Mouse (Mus musculus) CH12.LX (cell line): ENCODE data around the gene Babam1. TPM values are rescaled to one million over a fixed set of nuclear protein-coding genes. Genes with fewer than 3 reads are reported as not detected.

Experiments used
- DNase-seq: peaks from one replicate; pipeline ENCODE4 v3.0.0-alpha.2; 2013; ENCODE audit errors: extremely low read depth
- H3K27ac ChIP-seq: 2 replicates; pipeline ENCODE4 v1.5.1; 2012; ENCODE audit warnings: low read depth, mild to moderate bottlenecking, control low read depth, moderate library complexity; ENCODE audit not compliant: insufficient read depth
- H3K27me3 ChIP-seq: replicated peaks from 2 replicates; pipeline ENCODE3; 2012; ENCODE audit warnings: inconsistent platforms
- H3K36me3 ChIP-seq, 2 experiments: replicated peaks in 1 of 2; 2 replicates each; pipeline versions ENCODE3 to v1.6.1; 2012; ENCODE audit warnings: inconsistent platforms in 1 of 2, low read length in 1 of 2, mild to moderate bottlenecking in 1 of 2, mixed read lengths in 1 of 2, moderate library complexity in 1 of 2; ENCODE audit not compliant: control insufficient read depth in 1 of 2, insufficient read depth in 1 of 2
- H3K4me1 ChIP-seq, 2 experiments: 2 replicates each; pipeline ENCODE4 v1.6.1; 2012; ENCODE audit warnings: inconsistent platforms in 1 of 2, moderate library complexity in 1 of 2; ENCODE audit not compliant: insufficient read depth in 2 of 2, control insufficient read depth in 1 of 2
- H3K4me2 ChIP-seq: 2 replicates; pipeline ENCODE4 v1.6.1; 2012; ENCODE audit warnings: low read depth, mild to moderate bottlenecking, control low read depth; ENCODE audit not compliant: poor library complexity, insufficient read depth, severe bottlenecking
- H3K4me3 ChIP-seq, 3 experiments: fragments of 150-350 bp in 1 of 3; sonication (generic) in 1 of 3; replicated peaks in 1 of 3; 2 replicates each; pipeline versions ENCODE3 to v1.5.1; 2011 to 2012; ENCODE audit warnings: low read depth in 2 of 3, low read length in 2 of 3, mild to moderate bottlenecking in 2 of 3, moderate library complexity in 2 of 3, control low read depth in 1 of 3, improper control_type of control experiment in 1 of 3, inconsistent platforms in 1 of 3, mixed read lengths in 1 of 3; ENCODE audit not compliant: poor library complexity in 1 of 3
- H3K79me2 ChIP-seq: replicated peaks from 2 replicates; pipeline ENCODE4 v1.6.1; 2012; ENCODE audit warnings: mild to moderate bottlenecking, moderate library complexity; ENCODE audit not compliant: control insufficient read depth, poor library complexity, insufficient read depth, severe bottlenecking; ENCODE audit errors: extremely low read depth
- H3K9ac ChIP-seq: 2 replicates; pipeline ENCODE4 v1.6.1; 2012; ENCODE audit warnings: low read depth, mild to moderate bottlenecking, control low read depth, moderate library complexity; ENCODE audit not compliant: insufficient read depth
- H3K9me3 ChIP-seq: replicated peaks from 2 replicates; pipeline ENCODE3; 2012; ENCODE audit warnings: low read length, inconsistent platforms, mixed read lengths
- CHD2 ChIP-seq: IDR thresholded peaks from 2 replicates; pipeline ENCODE4 v1.6.1; 2011; ENCODE audit warnings: low read length, improper control_type of control experiment
- E2F4 ChIP-seq: IDR thresholded peaks from 2 replicates; pipeline ENCODE4 v1.6.1; 2011; ENCODE audit warnings: low read depth, low read length, improper control_type of control experiment; ENCODE audit not compliant: insufficient replicate concordance
- ELF1 ChIP-seq: IDR thresholded peaks from 2 replicates; pipeline ENCODE4 v1.6.1; 2014; ENCODE audit warnings: low read depth, mild to moderate bottlenecking, inconsistent platforms, low read length, improper control_type of control experiment
- EP300 ChIP-seq: IDR thresholded peaks from 2 replicates; pipeline ENCODE4 v1.6.1; 2011; ENCODE audit warnings: low read length, improper control_type of control experiment
- ETS1 ChIP-seq: conservative IDR thresholded peaks from 2 replicates; pipeline ENCODE4 v1.6.1; 2012; ENCODE audit warnings: low read depth, mild to moderate bottlenecking, inconsistent platforms, low read length, improper control_type of control experiment, moderate library complexity
- HCFC1 ChIP-seq: IDR thresholded peaks from 2 replicates; pipeline ENCODE4 v1.6.1; 2012; ENCODE audit warnings: low read depth, mild to moderate bottlenecking, inconsistent platforms, low read length, improper control_type of control experiment
- IRF4 ChIP-seq: IDR thresholded peaks from 2 replicates; pipeline ENCODE4 v1.6.1; 2014; ENCODE audit warnings: low read depth, mild to moderate bottlenecking, inconsistent platforms, low read length, improper control_type of control experiment
- JUN ChIP-seq: IDR thresholded peaks from 2 replicates; pipeline ENCODE4 v1.6.1; 2011; ENCODE audit warnings: low read depth, mild to moderate bottlenecking, low read length, improper control_type of control experiment, moderate library complexity; ENCODE audit not compliant: insufficient read depth
- KAT2A ChIP-seq: IDR thresholded peaks from 2 replicates; pipeline ENCODE4 v1.6.1; 2012; ENCODE audit warnings: low read length, improper control_type of control experiment, inconsistent platforms; ENCODE audit not compliant: insufficient replicate concordance
- MAFK ChIP-seq: IDR thresholded peaks from 2 replicates; pipeline ENCODE4 v1.6.1; 2011; ENCODE audit warnings: low read length, improper control_type of control experiment; ENCODE audit not compliant: insufficient replicate concordance
- MAX ChIP-seq: IDR thresholded peaks from 2 replicates; pipeline ENCODE4 v1.6.1; 2011; ENCODE audit warnings: low read length, improper control_type of control experiment
- MXI1 ChIP-seq: IDR thresholded peaks from 2 replicates; pipeline ENCODE4 v1.6.1; 2011; ENCODE audit warnings: mild to moderate bottlenecking, low read depth, low read length, improper control_type of control experiment
- NELFE ChIP-seq: IDR thresholded peaks from 2 replicates; pipeline ENCODE4 v1.6.1; 2011; ENCODE audit warnings: low read depth, low read length, improper control_type of control experiment
- NRF1 ChIP-seq: IDR thresholded peaks from 2 replicates; pipeline ENCODE4 v1.6.1; 2014; ENCODE audit warnings: low read depth, mild to moderate bottlenecking, inconsistent platforms, low read length, improper control_type of control experiment, moderate library complexity
- POLR2A ChIP-seq: IDR thresholded peaks from 2 replicates; pipeline ENCODE4 v1.6.1; 2011; ENCODE audit warnings: low read depth, mild to moderate bottlenecking, improper control_type of control experiment, low read length
- POLR2AphosphoS2 ChIP-seq: IDR thresholded peaks from 2 replicates; pipeline ENCODE4 v1.6.1; 2011; ENCODE audit warnings: low read depth, low read length, improper control_type of control experiment
- RAD21 ChIP-seq: IDR thresholded peaks from 2 replicates; pipeline ENCODE4 v1.6.1; 2011; ENCODE audit warnings: low read depth, mild to moderate bottlenecking, low read length, improper control_type of control experiment, moderate library complexity
- TBP ChIP-seq: conservative IDR thresholded peaks from 2 replicates; pipeline ENCODE4 v1.6.1; 2011; ENCODE audit warnings: low read depth, low read length, improper control_type of control experiment
- TCF12 ChIP-seq: IDR thresholded peaks from 2 replicates; pipeline ENCODE4 v1.6.1; 2014; ENCODE audit warnings: low read depth, mild to moderate bottlenecking, inconsistent platforms, low read length, improper control_type of control experiment
- UBTF ChIP-seq: IDR thresholded peaks from 2 replicates; pipeline ENCODE4 v1.6.1; 2012; ENCODE audit warnings: low read depth, mild to moderate bottlenecking, inconsistent platforms, low read length, improper control_type of control experiment, moderate library complexity
- ZKSCAN1 ChIP-seq: IDR thresholded peaks from 2 replicates; pipeline ENCODE4 v1.6.1; 2012; ENCODE audit warnings: low read depth, inconsistent platforms, low read length, improper control_type of control experiment, borderline replicate concordance
- ZNF384 ChIP-seq: IDR thresholded peaks from 2 replicates; pipeline ENCODE4 v1.6.1; 2012; ENCODE audit warnings: low read depth, low read length, improper control_type of control experiment, inconsistent platforms
- dilution Hi-C: fragments of 300-500 bp; cut with MboI; formaldehyde crosslinking; loops from 2 replicates; pipeline ENCODE4 v1.14.3; 2020; ENCODE audit warnings: low sequenced_read_pairs; ENCODE audit not compliant: extremely low pct_unique_long_range_greater_than_20kb, extremely low pct_ligation_motif_present
- in situ Hi-C: fragments of 300-500 bp; cut with MboI; formaldehyde crosslinking; loops from 3 replicates; pipeline ENCODE4 v1.14.3; 2019; ENCODE audit warnings: low sequenced_read_pairs, low pct_ligation_motif_present, low pct_unique_long_range_greater_than_20kb, mixed read lengths
- polyA plus RNA-seq: library from polyadenylated mRNA; unstranded; fragments of >175 nt; gene quantifications from 2 replicates; pipeline ENCODE4 v1.2.1, GENCODE M21; 2012; ENCODE audit warnings: low read depth; ENCODE audit not compliant: insufficient read length
- total RNA-seq, 2 experiments: library from RNA; depleted of rRNA; stranded (reverse); fragments of 300-350 nt in 1 of 2; fragments of >200 nt in 1 of 2; gene quantifications; 2 replicates each; pipeline ENCODE4 v1.2.3; 2012 to 2014

Babam1 gene
- total and polyA plus RNA-seq, 3 experiments, result 56.7 to 137 (median 67.3) TPM

GRCm38 (mm10) chr8:71381971-71382961 lies 14.4 kb upstream of the Babam1 start:
- dilution Hi-C loops, result no loop called here
- TF ChIP-seq ELF1 (no peak), RAD21 (no peak), ETS1 (no peak), UBTF (no peak; the same call in 1 of the 2 replicates), TBP (no peak), IRF4 (0 out of 2 replicates have a peak, but pooled peaks have one; percentile 13), POLR2AphosphoS2 (no peak), MXI1 (peak; percentile 27; the same call in 1 of the 2 replicates), JUN (no peak), KAT2A (no peak), TCF12 (no peak), POLR2A (0 out of 2 replicates have a peak, but pooled peaks have one; percentile 25), NELFE (no peak), ZKSCAN1 (no peak), NRF1 (peak; percentile 60), MAX (no peak), E2F4 (no peak), EP300 (no peak), CHD2 (0 out of 2 replicates have a peak, but pooled peaks have one; percentile 7), HCFC1 (no peak), ZNF384 (peak; percentile 77), MAFK (no peak)

More at GRCm38 (mm10) chr8:71381971-71382961, 14.4 kb upstream of the Babam1 start:
- Histone ChIP-seq H3K4me1 (peaks cover 15 to 48% of the 10 kb centered on the region in 2 experiments), H3K27me3 (no peaks in the 10 kb centered on the region), H3K9me3 (no peaks in the 10 kb centered on the region), H3K79me2 (no peaks in the 10 kb centered on the region), H3K9ac (peak overlapping the region; percentile 26), H3K4me2 (peak overlapping the region; percentile 47), H3K36me3 (peaks cover 0 to 13% of the 10 kb centered on the region in 2 experiments), H3K4me3 (peak overlapping the region; percentile 30 to 62 (median 52)), H3K27ac (no peak overlapping the region)
- in situ Hi-C loops, result no loop called here
- peak; percentile 58 for DNase-seq
